In the genomic region with DNA sequence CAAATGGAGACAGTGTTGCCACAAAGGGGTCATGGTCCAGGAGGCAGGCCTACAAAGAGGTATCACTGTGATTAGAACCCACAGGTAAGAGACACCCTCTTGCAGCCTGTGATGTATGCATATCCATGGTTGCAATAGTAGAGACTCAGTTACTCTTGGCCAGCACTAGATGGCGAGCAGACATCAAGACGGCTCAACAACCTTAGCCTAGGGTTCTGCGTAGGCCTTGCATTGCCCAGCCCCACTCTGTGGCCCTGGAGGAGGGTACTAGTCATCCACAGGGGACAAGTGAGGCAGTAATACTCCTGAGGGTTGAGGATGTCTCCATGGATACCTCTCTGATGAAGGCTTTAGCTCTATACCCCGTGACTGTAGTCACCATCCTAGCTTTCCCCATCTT, we compare ENCODE assay signal across 8 mouse cellular contexts. TPM values are rescaled to one million over a fixed set of nuclear protein-coding genes. Genes with fewer than 3 reads are reported as not detected.
DNase-seq lines count a peak whose midpoint lies in the region; ATAC-seq lines count a peak whose summit lies in the region.

No protein-coding gene starts in this region.

- H3K27me3 ChIP-seq in forebrain, embryonic 15.5 days, result no peaks in the 10 kb centered on the region
- H3K27me3 ChIP-seq in forebrain, embryonic 16.5 days (replicated peaks; ENCODE audit: control insufficient read depth, insufficient read depth, low read length), result no peaks in the 10 kb centered on the region
- H3K27me3 ChIP-seq in midbrain, embryonic 14.5 days (ENCODE audit: control insufficient read depth, insufficient read depth, low read length), result no peaks in the 10 kb centered on the region
- no peaks in the 10 kb centered on the region for H3K27me3 ChIP-seq in midbrain, embryonic 10.5 days (ENCODE audit: low read depth, poor library complexity, severe bottlenecking)
- H3K27me3 ChIP-seq in stomach, embryonic 15.5 days (replicated peaks), result no peaks in the 10 kb centered on the region

- DNase-seq in midbrain, embryonic 14.5 days, result peak; percentile 48
- no peak for DNase-seq in midbrain, embryonic 10.5 days (ENCODE audit: low spot score)
- no peak for DNase-seq in right cerebral cortex, adult 2 months (ENCODE audit: low spot score in 2 of 2)
- no peak for DNase-seq in right cerebral cortex, postnatal 14 days

- peak; percentile 51; the same call in 1 of the 2 replicates for ATAC-seq in forebrain, embryonic 15.5 days (replicated peaks)
- ATAC-seq in forebrain, embryonic 16.5 days, result no peak
- ATAC-seq in midbrain, embryonic 14.5 days (ENCODE audit: low FRiP score, low TSS enrichment), result no peak; the same call in 1 of the 2 replicates
- peak; percentile 37; the same call in 1 of the 2 replicates for ATAC-seq in granulocyte monocyte progenitor cell, adult 5-6 weeks (replicated peaks; ENCODE audit: poor library complexity, severe bottlenecking)
- ATAC-seq in stomach, embryonic 15.5 days (ENCODE audit: insufficient read depth, low FRiP score, low read depth), result 0 out of 2 replicates have a peak, but pooled peaks have one; percentile 32

- no peaks in the 10 kb centered on the region for H3K9me3 ChIP-seq in forebrain, embryonic 15.5 days
- no peaks in the 10 kb centered on the region for H3K9me3 ChIP-seq in forebrain, embryonic 16.5 days (ENCODE audit: control insufficient read depth, low read length)
- no peaks in the 10 kb centered on the region for H3K9me3 ChIP-seq in midbrain, embryonic 14.5 days (ENCODE audit: control insufficient read depth, low read length)
- no peaks in the 10 kb centered on the region for H3K9me3 ChIP-seq in midbrain, embryonic 10.5 days (replicated peaks)
- no peaks in the 10 kb centered on the region for H3K9me3 ChIP-seq in stomach, embryonic 15.5 days

- WGBS in forebrain, embryonic 15.5 days, result 76% methylated on average over 4 of the region's 4 CpGs
- WGBS in forebrain, embryonic 16.5 days, result 76% methylated on average over 4 of the region's 4 CpGs
- WGBS in midbrain, embryonic 14.5 days, result 68% methylated on average over 4 of the region's 4 CpGs
- WGBS in midbrain, embryonic 10.5 days, result 75% methylated on average over 4 of the region's 4 CpGs
- 72% methylated on average over 4 of the region's 4 CpGs for WGBS in stomach, embryonic 15.5 days

- no peaks in the 10 kb centered on the region for H3K36me3 ChIP-seq in forebrain, embryonic 15.5 days
- H3K36me3 ChIP-seq in forebrain, embryonic 16.5 days (ENCODE audit: control insufficient read depth, insufficient read depth), result no peaks in the 10 kb centered on the region
- H3K36me3 ChIP-seq in midbrain, embryonic 14.5 days (ENCODE audit: control insufficient read depth, insufficient read depth, low read length), result no peaks in the 10 kb centered on the region
- H3K36me3 ChIP-seq in midbrain, embryonic 10.5 days, result no peaks in the 10 kb centered on the region
- H3K36me3 ChIP-seq in stomach, embryonic 15.5 days, result no peaks in the 10 kb centered on the region

- H3K27ac ChIP-seq in forebrain, embryonic 15.5 days (replicated peaks), result no peak overlapping the region
- H3K27ac ChIP-seq in forebrain, embryonic 16.5 days (ENCODE audit: low read length), result no peak overlapping the region
- no peak overlapping the region for H3K27ac ChIP-seq in midbrain, embryonic 14.5 days (replicated peaks; ENCODE audit: low read depth, low read length)
- no peak overlapping the region for H3K27ac ChIP-seq in midbrain, embryonic 10.5 days (replicated peaks)
- no peak overlapping the region for H3K27ac ChIP-seq in stomach, embryonic 15.5 days

- H3K4me1 ChIP-seq in forebrain, embryonic 15.5 days, result peaks cover 6% of the 10 kb centered on the region
- H3K4me1 ChIP-seq in forebrain, embryonic 16.5 days (replicated peaks; ENCODE audit: control insufficient read depth, insufficient read depth, low read length), result no peaks in the 10 kb centered on the region
- 0 out of 2 replicates have a peak, but pooled peaks cover 2% of the 10 kb centered on the region for H3K4me1 ChIP-seq in midbrain, embryonic 14.5 days (ENCODE audit: control insufficient read depth, insufficient read depth, low read length)
- H3K4me1 ChIP-seq in midbrain, embryonic 10.5 days, result peaks cover 17% of the 10 kb centered on the region
- peaks cover 15% of the 10 kb centered on the region for H3K4me1 ChIP-seq in stomach, embryonic 15.5 days

- H3K9ac ChIP-seq in forebrain, embryonic 15.5 days (replicated peaks), result no peak overlapping the region
- H3K9ac ChIP-seq in forebrain, embryonic 16.5 days (replicated peaks; ENCODE audit: low read depth, low read length), result no peak overlapping the region
- no peak overlapping the region for H3K9ac ChIP-seq in midbrain, embryonic 14.5 days (replicated peaks; ENCODE audit: low read length)
- H3K9ac ChIP-seq in stomach, embryonic 15.5 days, result no peak overlapping the region

- no peak overlapping the region for H3K4me3 ChIP-seq in forebrain, embryonic 15.5 days
- no peak overlapping the region for H3K4me3 ChIP-seq in forebrain, embryonic 16.5 days (replicated peaks; ENCODE audit: low read length)
- H3K4me3 ChIP-seq in midbrain, embryonic 14.5 days (replicated peaks; ENCODE audit: low read depth, low read length), result no peak overlapping the region
- H3K4me3 ChIP-seq in midbrain, embryonic 10.5 days, result no peak overlapping the region
- no peak overlapping the region for H3K4me3 ChIP-seq in stomach, embryonic 15.5 days (replicated peaks)

- H3K4me2 ChIP-seq in forebrain, embryonic 15.5 days (replicated peaks), result no peak overlapping the region
- H3K4me2 ChIP-seq in forebrain, embryonic 16.5 days (ENCODE audit: low read length), result no peak overlapping the region
- H3K4me2 ChIP-seq in midbrain, embryonic 14.5 days (ENCODE audit: low read length), result no peak overlapping the region
- no peak overlapping the region for H3K4me2 ChIP-seq in stomach, embryonic 15.5 days

RNA-seq across cellular contexts. Expression of a gene that starts 44.1 kb away (rescaled TPM):
- not detected in 2 replicates for polyA plus RNA-seq in forebrain, embryonic 15.5 days (2015; fragmentation: Nextera tagmentation; extraction: Ambion mirVana)
- polyA plus RNA-seq in forebrain, embryonic 16.5 days (2015; fragmentation: Nextera tagmentation; extraction: Ambion mirVana), result not detected in 2 replicates
- not detected in 2 replicates for polyA plus RNA-seq in midbrain, embryonic 14.5 days (2014; fragmentation: Nextera tagmentation; extraction: Ambion mirVana)
- not detected in 2 replicates for polyA plus RNA-seq in midbrain, embryonic 10.5 days (2016; fragmentation: Nextera tagmentation; extraction: Ambion mirVana)
- total RNA-seq in granulocyte monocyte progenitor cell, adult 5-6 weeks (2014; fragmentation: Nextera tagmentation), result 2.4 and 3.1 TPM in 2 replicates
- total RNA-seq in granulocyte monocyte progenitor cell, adult 5-6 weeks (2017), result 0.77 and 3.8 TPM in 2 replicates
- not detected in 2 replicates for polyA plus RNA-seq in stomach, embryonic 15.5 days (2015; fragmentation: Nextera tagmentation; extraction: Ambion mirVana)

RNA-seq across cellular contexts. Expression of a gene that starts 59.0 kb away (rescaled TPM):
- polyA plus RNA-seq in forebrain, embryonic 15.5 days (2015; fragmentation: Nextera tagmentation; extraction: Ambion mirVana), result 0.41 TPM in 1 of 2 replicates, not detected in the other
- 0.53 TPM in 1 of 2 replicates, not detected in the other for polyA plus RNA-seq in forebrain, embryonic 16.5 days (2015; fragmentation: Nextera tagmentation; extraction: Ambion mirVana)
- polyA plus RNA-seq in midbrain, embryonic 14.5 days (2014; fragmentation: Nextera tagmentation; extraction: Ambion mirVana), result 0.47 and 0.81 TPM in 2 replicates
- polyA plus RNA-seq in midbrain, embryonic 10.5 days (2016; fragmentation: Nextera tagmentation; extraction: Ambion mirVana), result not detected in 2 replicates
- total RNA-seq in granulocyte monocyte progenitor cell, adult 5-6 weeks (2014; fragmentation: Nextera tagmentation), result not detected in 2 replicates
- total RNA-seq in granulocyte monocyte progenitor cell, adult 5-6 weeks (2017), result not detected in 2 replicates
- polyA plus RNA-seq in stomach, embryonic 15.5 days (2015; fragmentation: Nextera tagmentation; extraction: Ambion mirVana), result 10.1 and 21.7 TPM in 2 replicates

Comparison
In these comparisons a context has a peak if more than half of its experiments do, and no peak if none do; other contexts are left out.
1. ATAC-seq: peak in forebrain, embryonic 15.5 days (single experiment), granulocyte monocyte progenitor cell, adult 5-6 weeks (single experiment) and stomach, embryonic 15.5 days (single experiment); none in forebrain, embryonic 16.5 days (single experiment) and midbrain, embryonic 14.5 days (single experiment).